Mouse (Mus musculus) hindbrain, embryonic 16.5 days (tissue): ENCODE results near the gene Ccl3. TPM values are rescaled to one million over a fixed set of nuclear protein-coding genes. Genes with fewer than 3 reads are reported as not detected.

Experiments
- ATAC-seq: fragments of 200-750 bp; cut with Nextera tagmentation; 2 replicates; pipeline ENCODE4 v1.8.0; 2017; ENCODE audit warnings: moderate TSS enrichment, moderate library complexity
- H3K27ac ChIP-seq: fragments of 300-500 bp; sonication (generic); 2 replicates; pipeline ENCODE4 v1.5.1; 2014; ENCODE audit warnings: low read depth, mild to moderate bottlenecking, control low read depth, low read length, moderate library complexity
- H3K27me3 ChIP-seq: fragments of 300-500 bp; sonication (generic); replicated peaks from 2 replicates; pipeline ENCODE4 v1.6.1; 2014; ENCODE audit warnings: low read length; ENCODE audit not compliant: control insufficient read depth, insufficient read depth
- H3K36me3 ChIP-seq: fragments of 300-500 bp; sonication (generic); 2 replicates; pipeline ENCODE4 v1.6.1; 2014; ENCODE audit warnings: mild to moderate bottlenecking, low read length, moderate library complexity, mixed read lengths; ENCODE audit not compliant: control insufficient read depth, insufficient read depth
- H3K4me1 ChIP-seq: fragments of 300-500 bp; sonication (generic); 2 replicates; pipeline ENCODE4 v1.6.1; 2014; ENCODE audit warnings: low read depth, low read length; ENCODE audit not compliant: control insufficient read depth, insufficient read depth
- H3K4me2 ChIP-seq: fragments of 300-500 bp; sonication (generic); 2 replicates; pipeline ENCODE4 v1.6.1; 2014; ENCODE audit warnings: mild to moderate bottlenecking, low read length, control low read depth, moderate library complexity
- H3K4me3 ChIP-seq: fragments of 300-500 bp; sonication (generic); 2 replicates; pipeline ENCODE4 v1.5.1; 2014; ENCODE audit warnings: mild to moderate bottlenecking, low read length, control low read depth, moderate library complexity
- H3K9ac ChIP-seq: fragments of 300-500 bp; sonication (generic); 2 replicates; pipeline ENCODE4 v1.6.1; 2014; ENCODE audit warnings: low read depth, mild to moderate bottlenecking, control low read depth, low read length, moderate library complexity
- H3K9me3 ChIP-seq: fragments of 300-500 bp; sonication (generic); 2 replicates; pipeline ENCODE4 v1.6.1; 2014; ENCODE audit warnings: mild to moderate bottlenecking, low read length, moderate library complexity; ENCODE audit not compliant: control insufficient read depth
- WGBS: fragments of 180-500 bp; shearing (Covaris S2); extraction: QIAGEN DNeasy Blood & Tissue Kit; methylation state at CpG from one replicate; pipeline ENCODE4 v1.1.7; 2014; 5-methylcytosine and 5-hydroxymethylcytosine counted together
- polyA plus RNA-seq: library from polyadenylated mRNA; unstranded; fragments of >200 nt; fragmentation: Nextera tagmentation; extraction: Ambion mirVana; gene quantifications from 2 replicates; pipeline ENCODE4 v1.2.1, GENCODE M21; 2015

Gene Ccl3
- polyA plus RNA-seq: 1.3 and 2.0 TPM in 2 replicates

DNA sequence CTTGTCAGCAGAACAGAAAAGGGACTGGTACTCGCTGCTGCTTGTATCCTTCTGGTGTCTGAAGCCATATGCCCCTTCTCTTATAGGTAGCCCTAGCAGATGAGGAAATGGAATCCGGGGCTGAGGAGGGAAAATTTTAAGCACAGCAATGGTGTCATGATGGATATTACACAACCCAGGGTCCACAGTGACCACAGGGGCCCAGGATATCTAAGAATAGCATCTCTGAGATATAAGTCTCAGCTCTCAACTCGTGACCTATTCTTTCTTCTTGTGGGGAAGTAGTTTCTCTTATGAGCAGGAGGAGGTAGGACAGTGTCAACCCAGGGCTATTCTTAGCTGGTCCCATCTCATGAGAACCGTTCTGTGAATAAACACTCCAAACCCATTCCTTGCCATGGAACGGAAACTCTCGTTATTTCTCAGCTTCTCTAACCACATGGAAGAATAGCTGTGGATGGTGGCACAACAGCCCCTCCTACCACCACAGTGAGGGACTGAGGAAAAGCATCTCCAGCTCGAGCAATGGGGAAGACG, at the start of gene Ccl3:
Ccl3 (minus strand) TSS at position 51 of the 537 bp plus-strand sequence.
- no peaks in the 10 kb centered on the region for H3K4me1 ChIP-seq
- no peak within 1 kb of the TSS for H3K4me3 ChIP-seq
- no peak within 1 kb of the TSS for H3K4me2 ChIP-seq
- no peaks in the 10 kb centered on the region for H3K9me3 ChIP-seq
- WGBS: 76% methylated on average over 8 of the region's 8 CpGs
- no peak for ATAC-seq
- no peak within 1 kb of the TSS for H3K27ac ChIP-seq
- no peaks in the 10 kb centered on the region for H3K36me3 ChIP-seq
- H3K9ac ChIP-seq: no peak within 1 kb of the TSS
- no peaks in the 10 kb centered on the region for H3K27me3 ChIP-seq

DNA sequence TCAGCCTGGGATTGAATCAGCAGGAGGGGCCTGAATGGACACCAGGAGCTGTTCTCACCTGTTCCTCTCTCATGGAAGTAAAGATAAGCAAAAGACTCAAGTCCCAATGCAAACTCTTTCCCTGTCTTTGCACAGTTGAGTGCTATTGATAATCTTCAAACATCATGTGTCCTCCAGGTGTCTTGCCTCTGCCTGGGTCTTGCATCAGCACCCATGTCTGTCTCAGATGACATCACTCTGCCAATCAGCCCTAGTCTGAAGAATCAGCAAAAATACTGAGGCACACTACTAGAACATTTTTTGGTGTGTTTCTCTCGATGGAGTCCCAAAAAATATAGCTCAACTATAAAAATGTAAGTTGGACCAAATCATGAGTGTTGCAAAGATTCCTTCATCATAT, 42.9 kb upstream of the Ccl3 start:
- Histone ChIP-seq H3K9ac (no peak overlapping the region), H3K27me3 (no peaks in the 10 kb centered on the region), H3K27ac (no peak overlapping the region), H3K4me1 (no peaks in the 10 kb centered on the region), H3K4me3 (no peak overlapping the region), H3K9me3 (no peaks in the 10 kb centered on the region), H3K4me2 (no peak overlapping the region), H3K36me3 (no peaks in the 10 kb centered on the region)
- ATAC-seq: no peak
- WGBS: 77% methylated on average over 1 of the region's 1 CpGs

DNA sequence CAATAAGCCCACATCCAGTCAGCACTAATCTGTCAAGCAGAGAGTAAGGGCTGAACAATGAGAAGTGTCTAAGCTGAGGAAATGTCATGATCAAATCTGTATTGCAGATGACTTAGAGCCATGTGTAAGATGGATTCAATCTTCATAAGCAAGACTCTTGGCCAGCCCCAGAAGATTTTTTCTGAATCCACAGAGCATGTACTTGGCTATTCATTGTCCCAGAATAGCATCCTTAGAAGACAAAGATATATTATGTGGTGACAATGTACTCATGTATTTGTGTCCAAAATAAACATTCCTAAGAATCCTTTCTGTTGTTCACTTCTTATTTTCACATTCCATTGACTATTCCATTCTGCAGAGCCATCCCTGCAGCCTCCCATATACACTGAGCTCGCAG, 40.8 kb upstream of the Ccl3 start:
- ATAC-seq: no peak
- Histone ChIP-seq H3K27ac (no peak overlapping the region), H3K4me1 (no peaks in the 10 kb centered on the region), H3K4me2 (no peak overlapping the region), H3K9ac (no peak overlapping the region), H3K9me3 (no peaks in the 10 kb centered on the region), H3K4me3 (no peak overlapping the region), H3K36me3 (no peaks in the 10 kb centered on the region), H3K27me3 (no peaks in the 10 kb centered on the region)
- 89% methylated on average over 1 of the region's 1 CpGs for WGBS

DNA sequence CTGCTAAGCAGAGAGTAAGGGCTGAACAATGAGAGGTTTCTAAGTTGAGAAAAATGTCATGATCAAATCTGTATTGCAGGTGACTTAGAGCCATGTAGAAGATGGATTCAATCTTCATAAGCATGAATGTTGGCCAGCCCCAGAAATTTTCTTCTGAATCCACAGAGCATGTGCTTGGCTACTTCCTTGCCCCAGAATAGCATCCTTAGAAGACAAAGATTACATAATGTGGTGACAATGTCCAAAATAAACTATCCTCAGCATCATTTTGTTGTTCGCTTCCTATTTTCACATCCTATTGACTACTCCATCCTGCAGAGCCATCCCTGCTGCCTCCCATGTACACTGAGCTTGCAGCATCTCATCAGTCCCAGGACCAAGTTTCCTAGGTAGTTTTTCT, 26.5 kb upstream of the Ccl3 start:
- no peaks in the 10 kb centered on the region for H3K9me3 ChIP-seq
- no peaks in the 10 kb centered on the region for H3K4me1 ChIP-seq
- no peak overlapping the region for H3K27ac ChIP-seq
- H3K4me3 ChIP-seq: no peak overlapping the region
- no peak overlapping the region for H3K9ac ChIP-seq
- H3K4me2 ChIP-seq: no peak overlapping the region
- H3K27me3 ChIP-seq: no peaks in the 10 kb centered on the region
- no peaks in the 10 kb centered on the region for H3K36me3 ChIP-seq
- 92% methylated on average over 1 of the region's 1 CpGs for WGBS
- ATAC-seq: no peak

DNA sequence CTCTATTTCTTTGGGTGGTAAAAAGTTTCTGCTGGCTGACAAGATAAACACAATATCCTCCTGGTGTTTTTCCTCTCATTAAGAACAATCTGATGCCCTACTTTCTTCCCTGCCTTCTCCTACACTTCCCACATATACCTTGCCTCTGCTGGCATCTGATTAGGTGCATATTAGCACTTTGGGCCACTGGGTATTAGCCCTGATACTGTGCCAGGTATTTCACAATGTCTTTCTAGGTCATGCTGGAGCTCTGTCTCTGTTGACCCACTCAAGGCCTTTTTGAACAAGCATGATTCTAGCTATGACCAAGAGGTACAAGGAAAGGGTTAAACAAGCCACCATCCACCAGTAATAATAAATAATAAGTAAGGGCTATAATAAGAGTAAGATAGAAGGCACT, 22.6 kb upstream of the Ccl3 start:
- no peak overlapping the region for H3K27ac ChIP-seq
- no peak overlapping the region for H3K9ac ChIP-seq
- H3K36me3 ChIP-seq: no peaks in the 10 kb centered on the region
- no peaks in the 10 kb centered on the region for H3K9me3 ChIP-seq
- no peak overlapping the region for H3K4me3 ChIP-seq
- H3K4me2 ChIP-seq: no peak overlapping the region
- no peak for ATAC-seq
- no peaks in the 10 kb centered on the region for H3K27me3 ChIP-seq
- no peaks in the 10 kb centered on the region for H3K4me1 ChIP-seq

DNA sequence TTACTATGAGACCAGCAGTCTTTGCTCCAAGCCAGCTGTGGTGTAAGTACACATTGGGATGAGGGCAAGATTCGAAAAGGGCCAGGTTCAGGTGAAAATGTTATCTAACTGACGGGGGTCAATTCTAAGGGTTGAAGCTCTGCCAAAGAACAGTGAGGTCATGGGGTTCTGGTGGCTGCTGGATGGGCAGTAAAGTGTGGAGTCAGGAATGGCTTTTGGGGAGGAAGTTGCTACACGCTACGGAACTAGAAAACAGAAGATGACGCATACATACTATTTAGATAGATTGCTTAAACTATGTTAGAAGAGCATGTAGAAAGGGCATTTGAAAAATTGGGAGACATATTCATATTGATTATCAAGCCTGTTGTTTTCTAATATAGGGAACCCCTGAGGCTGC, 14.4 kb upstream of the Ccl3 start:
- ATAC-seq: no peak
- WGBS: 84% methylated on average over 5 of the region's 5 CpGs
- H3K27me3 ChIP-seq: no peaks in the 10 kb centered on the region
- H3K4me1 ChIP-seq: no peaks in the 10 kb centered on the region
- H3K4me2 ChIP-seq: no peak overlapping the region
- H3K36me3 ChIP-seq: no peaks in the 10 kb centered on the region
- H3K27ac ChIP-seq: no peak overlapping the region
- no peaks in the 10 kb centered on the region for H3K9me3 ChIP-seq
- no peak overlapping the region for H3K4me3 ChIP-seq
- H3K9ac ChIP-seq: no peak overlapping the region

DNA sequence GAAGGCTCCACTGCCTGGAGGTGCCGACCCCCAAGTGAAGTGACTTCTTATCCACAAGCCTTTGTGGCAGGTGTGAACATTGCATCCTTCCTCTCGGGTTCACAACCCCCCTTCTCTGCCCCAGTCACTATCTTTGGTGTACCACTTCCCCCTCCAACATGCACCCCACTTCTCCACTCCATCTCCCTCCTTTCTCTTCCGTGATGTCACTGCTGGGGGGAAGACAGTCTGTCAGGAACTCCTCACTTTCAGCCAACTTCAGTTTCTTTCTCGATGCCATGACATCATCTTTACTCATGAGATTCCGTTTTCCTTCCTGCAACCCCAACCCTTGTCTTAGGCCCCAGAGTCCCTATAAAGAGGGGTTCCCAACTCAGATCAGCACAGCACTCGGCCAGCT, 13.0 kb upstream of the Ccl3 start, which contains the start of gene Ccl4:
Ccl4 (plus strand) TSS at position 381 of the 400 bp plus-strand sequence.
- 79% methylated on average over 6 of the region's 6 CpGs for WGBS
- no peak for ATAC-seq

DNA sequence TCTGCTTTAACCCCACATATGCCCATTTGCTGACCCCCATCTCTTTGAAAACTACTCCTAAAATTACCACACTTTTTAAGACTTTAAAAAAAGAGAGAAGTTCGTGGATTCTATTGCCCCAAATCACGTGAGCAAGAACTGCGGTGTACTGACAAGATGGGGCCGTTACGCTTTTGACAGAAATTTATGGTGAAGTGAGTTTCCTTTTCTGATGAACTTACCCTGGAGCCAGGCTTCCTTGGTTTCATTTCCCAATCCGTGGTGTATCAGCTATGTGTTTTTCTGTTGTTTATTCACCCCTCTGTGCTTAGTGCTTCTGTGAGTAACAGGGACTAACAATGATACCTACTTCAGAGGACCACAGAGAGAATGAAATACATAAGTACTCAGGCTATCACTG, 9.6 kb upstream of the Ccl3 start:
- Histone ChIP-seq H3K9ac (no peak overlapping the region), H3K4me2 (no peak overlapping the region), H3K4me3 (no peak overlapping the region), H3K27ac (no peak overlapping the region), H3K9me3 (no peaks in the 10 kb centered on the region), H3K4me1 (no peaks in the 10 kb centered on the region), H3K36me3 (no peaks in the 10 kb centered on the region), H3K27me3 (no peaks in the 10 kb centered on the region)
- 81% methylated on average over 6 of the region's 6 CpGs for WGBS
- no peak for ATAC-seq

More for the DNA sequence above, 13.0 kb upstream of the Ccl3 start, which contains the start of gene Ccl4:
- Histone ChIP-seq H3K4me1 (no peaks in the 10 kb centered on the region), H3K27me3 (no peaks in the 10 kb centered on the region), H3K9ac (no peak within 1 kb of the TSS), H3K4me2 (no peak within 1 kb of the TSS), H3K27ac (no peak within 1 kb of the TSS), H3K9me3 (no peaks in the 10 kb centered on the region), H3K36me3 (no peaks in the 10 kb centered on the region), H3K4me3 (no peak within 1 kb of the TSS)

DNA sequence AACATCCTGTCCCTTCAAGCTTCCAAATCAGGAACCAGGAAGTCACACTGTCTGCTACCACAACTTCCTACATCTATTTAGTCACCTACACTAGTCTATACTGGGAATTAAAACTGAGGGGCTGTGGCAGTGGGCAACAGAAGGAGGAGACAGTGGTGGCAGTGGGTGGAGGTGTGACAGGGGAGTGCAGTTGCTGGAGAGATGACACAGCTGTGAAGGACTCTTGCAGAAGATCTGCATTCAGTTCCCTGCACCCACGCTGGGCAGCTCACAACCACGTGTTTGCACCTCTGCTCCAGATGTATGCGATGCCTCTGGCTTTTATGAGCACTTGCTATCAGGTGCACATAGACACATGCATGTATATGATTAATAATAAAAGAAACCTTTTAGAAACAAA, 8.4 kb upstream of the Ccl3 start:
- H3K36me3 ChIP-seq: no peaks in the 10 kb centered on the region
- no peak overlapping the region for H3K9ac ChIP-seq
- no peaks in the 10 kb centered on the region for H3K4me1 ChIP-seq
- ATAC-seq: no peak
- no peaks in the 10 kb centered on the region for H3K9me3 ChIP-seq
- 94% methylated on average over 3 of the region's 3 CpGs for WGBS
- H3K4me3 ChIP-seq: no peak overlapping the region
- H3K27me3 ChIP-seq: no peaks in the 10 kb centered on the region
- no peak overlapping the region for H3K27ac ChIP-seq
- H3K4me2 ChIP-seq: no peak overlapping the region

DNA sequence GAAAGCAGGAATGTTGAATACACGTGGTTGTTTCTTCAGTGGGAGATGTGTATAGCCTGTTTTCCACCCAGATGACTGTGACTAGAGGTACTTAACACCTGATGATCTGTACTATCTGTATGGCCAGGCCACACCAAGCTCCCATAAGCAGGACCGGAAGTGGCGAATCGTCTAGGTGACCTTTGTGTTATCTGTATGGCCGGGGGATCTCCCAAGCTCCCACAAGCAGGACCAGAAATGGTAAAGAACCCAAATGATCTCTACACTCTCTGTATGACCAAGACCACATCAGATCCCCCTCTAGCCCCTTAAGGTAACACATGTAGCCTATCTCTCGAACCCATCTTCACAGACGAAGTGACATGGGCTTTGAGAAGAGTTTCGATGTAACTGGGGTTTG, 5.5 kb upstream of the Ccl3 start:
- no peak overlapping the region for H3K4me3 ChIP-seq
- H3K36me3 ChIP-seq: no peaks in the 10 kb centered on the region
- no peaks in the 10 kb centered on the region for H3K4me1 ChIP-seq
- H3K27ac ChIP-seq: no peak overlapping the region
- no peaks in the 10 kb centered on the region for H3K27me3 ChIP-seq
- no peak for ATAC-seq
- H3K4me2 ChIP-seq: no peak overlapping the region
- H3K9me3 ChIP-seq: no peaks in the 10 kb centered on the region
- WGBS: 87% methylated on average over 8 of the region's 8 CpGs
- no peak overlapping the region for H3K9ac ChIP-seq
